Mouse (Mus musculus): ENCODE measurements at regions not wholly inside any gene's neighbourhood (a gene's known extent, or its start where the extent isn't known, plus 50 kb on each side); places are given as distances from the start of the nearest gene placed in this dataset.
A peak's percentile ranks its signal among the peaks of the same experiment; 100 is the strongest.

DNA sequence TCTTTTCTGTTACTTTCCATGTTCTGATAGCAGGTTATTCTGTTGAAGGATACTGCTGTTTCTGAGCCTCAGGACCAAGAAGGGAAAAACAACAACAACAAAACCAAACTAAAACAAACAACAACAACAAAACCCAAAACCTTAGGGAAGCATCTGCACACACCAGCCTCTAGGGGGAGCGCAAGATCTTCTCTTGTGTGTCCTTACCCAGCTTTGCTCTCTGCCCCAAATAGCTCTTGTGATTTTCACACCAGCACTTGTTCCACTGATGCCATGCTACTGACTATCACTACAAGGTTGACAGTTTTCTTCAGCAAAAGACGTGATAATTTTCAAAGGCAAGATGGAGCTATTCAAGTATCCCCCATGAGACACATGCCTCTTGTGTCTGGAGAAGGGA is 59.8 kb upstream of the Nrg3 start:
- Histone ChIP-seq H3K27ac (ENCODE audit: control insufficient read depth, low read depth, low read length) (no peak overlapping the region), H3K9ac (ENCODE audit: control insufficient read depth, low read depth, low read length, poor library complexity, severe bottlenecking) (no peak overlapping the region), H3K4me1 (ENCODE audit: control insufficient read depth in 1 of 2, insufficient read depth in 2 of 2, low read length in 2 of 2) (no peaks in the 10 kb centered on the region), H3K27me3 (ENCODE audit: control insufficient read depth in 1 of 2, insufficient read depth in 2 of 2, low read length in 2 of 2) (no peaks in the 10 kb centered on the region), H3K4me3 (ENCODE audit: control insufficient read depth in 1 of 2, insufficient read depth in 1 of 2, low read depth in 2 of 2, low read length in 2 of 2) (no peak overlapping the region), H3K79me2 (ENCODE audit: control insufficient read depth, insufficient read depth, low read length, poor library complexity) (no peaks in the 10 kb centered on the region), H3K9me3 (replicated peaks; ENCODE audit: insufficient read depth, low read length) (no peaks in the 10 kb centered on the region), H3K36me3 (ENCODE audit: control insufficient read depth in 1 of 2, insufficient read depth in 2 of 2, low read length in 2 of 2) (no peaks in the 10 kb centered on the region)
- DNase-seq (ENCODE audit: low read depth, low spot score): peak; percentile 57
- peak; percentile 72 to 78 (median 75) for TF ChIP-seq CTCF (IDR thresholded peaks at IDR 0.05 in 2 of 3, conservative IDR thresholded peaks at IDR 0.05 in 1 of 3; ENCODE audit: control insufficient read depth in 1 of 3, insufficient read depth in 1 of 3, low read depth in 2 of 3, low read length in 3 of 3, poor library complexity in 1 of 3, severe bottlenecking in 1 of 3)
- TF ChIP-seq GABPA (IDR thresholded peaks at IDR 0.05; ENCODE audit: low read depth, low read length): no peak
- no peak for TF ChIP-seq POLR2AphosphoS5 (IDR thresholded peaks at IDR 0.05; ENCODE audit: borderline replicate concordance, low read depth, low read length)
- peak; percentile 85 for TF ChIP-seq RAD21 (IDR thresholded peaks at IDR 0.05; ENCODE audit: low read depth, low read length)
- peak; percentile 83 for TF ChIP-seq SMC3 (IDR thresholded peaks at IDR 0.05; ENCODE audit: low read depth, low read length)
- TF ChIP-seq MYC (IDR thresholded peaks at IDR 0.05; ENCODE audit: low read depth, low read length): no peak
- peak; percentile 75 for TF ChIP-seq ZC3H11A (IDR thresholded peaks at IDR 0.05; ENCODE audit: low read depth, low read length)

Measured in MEL (cell line).